Mouse (Mus musculus) spleen, postnatal 10 days (tissue): Measurements from ENCODE around the gene Rab12.
A peak's percentile ranks its signal among the peaks of the same experiment; 100 is the strongest.

Experiments
- DNase-seq, 2 experiments: peaks; one replicate each; pipeline ENCODE4 v3.0.0; 2021 to 2022; ENCODE audit warnings: low spot score in 2 of 2

The Rab12 gene

DNA sequence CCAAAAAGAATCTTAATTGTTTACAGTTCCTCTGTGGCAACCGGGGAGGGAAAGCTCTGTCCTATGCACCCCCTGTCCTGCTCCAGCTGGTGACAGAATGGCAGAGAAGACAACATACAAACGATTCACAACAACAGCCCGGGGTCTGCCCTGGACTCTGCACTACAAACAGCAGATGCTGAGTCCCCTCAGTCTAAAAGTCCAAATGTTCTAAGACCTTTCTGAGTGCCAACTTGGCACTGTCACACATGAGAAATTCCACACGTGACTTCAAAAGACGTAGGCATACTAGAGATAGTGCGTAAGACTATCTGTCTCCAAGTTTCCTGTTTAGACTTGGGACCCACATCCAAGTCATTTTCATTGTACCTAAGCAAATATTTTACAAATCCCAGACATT lies 16.7 kb downstream of the Rab12 start:
- no peak for DNase-seq

DNA sequence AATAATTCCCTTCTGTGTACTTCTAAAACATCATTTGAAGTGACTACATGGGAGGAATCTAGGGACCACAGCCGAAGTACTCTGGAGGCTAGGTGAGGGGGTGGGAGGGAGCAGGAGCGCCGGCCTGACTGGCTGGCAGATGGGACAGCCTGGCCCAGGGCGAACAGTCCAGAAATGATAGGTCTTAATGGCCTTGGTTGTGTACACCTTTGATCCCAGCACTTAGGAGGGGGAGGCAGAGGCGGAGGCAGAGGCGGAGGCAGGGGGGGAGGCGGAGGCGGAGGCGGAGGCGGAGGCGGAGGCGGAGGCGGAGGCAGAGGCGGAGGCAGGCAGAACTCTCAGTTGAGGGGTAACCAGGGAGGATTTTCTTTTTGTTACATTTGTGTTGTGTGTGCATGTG lies 20.9 kb downstream of the Rab12 start:
- DNase-seq = no peak

- no peak for DNase-seq
Observed at GRCm38 (mm10) chr17:66496589-66496988, 22.9 kb downstream of the Rab12 start.

DNA sequence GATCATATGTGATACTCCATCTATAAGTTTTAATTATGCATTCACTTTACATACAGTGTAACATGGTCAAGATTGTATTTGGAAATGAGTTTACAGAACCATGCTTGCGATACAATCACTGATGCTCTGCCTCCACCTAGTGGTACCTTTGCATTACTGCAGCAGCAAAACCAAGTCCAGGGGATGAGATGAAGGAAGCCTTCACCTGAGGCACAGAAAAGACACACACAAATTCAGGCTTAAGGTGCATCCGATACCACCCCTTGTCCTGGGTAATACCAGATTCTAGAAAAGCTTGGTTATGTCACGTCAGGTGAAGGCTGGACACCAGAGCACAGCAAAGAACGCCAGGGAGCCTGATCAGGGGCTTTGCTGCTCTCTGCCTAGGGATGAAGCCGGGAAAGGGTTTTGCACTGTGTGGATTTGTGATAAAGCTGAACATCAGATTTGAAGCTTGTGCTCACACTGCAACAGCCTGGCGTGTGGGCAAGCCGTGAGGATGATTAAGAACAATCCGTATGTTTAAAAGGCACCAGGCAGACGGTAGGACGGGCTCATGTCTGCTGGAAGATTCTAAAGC lies 29.4 kb downstream of the Rab12 start:
- peak in 1 of 2 experiments; percentile 31 for DNase-seq

GRCm38 (mm10) chr17:66486576-66486975 lies 33.0 kb downstream of the Rab12 start:
- DNase-seq = no peak

DNA sequence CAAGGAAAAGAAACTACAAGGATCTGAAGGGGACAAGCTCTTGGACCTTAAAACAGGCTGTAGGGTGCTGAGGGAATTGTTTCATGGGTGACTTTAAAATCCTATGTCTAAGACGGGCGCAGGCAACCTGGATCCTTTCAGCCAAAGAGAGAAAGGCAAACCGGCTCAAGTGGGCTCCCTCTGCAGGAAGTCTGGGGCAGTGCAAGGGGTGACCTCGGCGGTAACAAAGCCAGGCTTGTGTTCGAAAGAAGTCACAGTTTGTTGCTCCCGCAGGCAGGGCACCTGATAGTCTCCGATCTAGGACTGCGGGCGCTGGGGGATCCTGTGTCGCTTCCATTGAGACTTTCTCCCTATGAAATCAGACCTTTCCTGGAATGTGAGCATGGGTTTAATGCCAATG lies 33.8 kb downstream of the Rab12 start:
- DNase-seq = peak; percentile 25 to 67

DNA sequence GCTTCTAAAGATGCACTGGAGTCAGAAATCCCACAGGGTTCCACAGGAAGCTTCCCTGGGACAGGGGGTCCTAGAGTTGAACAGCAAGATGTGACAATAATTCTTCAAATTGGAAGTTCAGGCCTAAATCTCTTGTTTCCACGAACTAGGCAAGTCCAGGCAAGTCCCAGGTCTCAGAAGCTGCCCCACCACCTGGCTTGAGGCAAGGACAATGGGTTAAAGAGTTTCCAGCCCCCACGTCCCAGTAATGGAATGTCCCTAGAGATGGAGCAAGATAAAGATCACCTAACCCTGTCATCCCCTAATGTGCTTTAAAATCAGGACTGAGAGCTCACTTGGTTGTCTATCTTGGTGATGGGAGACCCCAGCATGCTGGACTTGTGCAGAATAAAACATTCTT lies 34.6 kb downstream of the Rab12 start:
- DNase-seq = no peak

DNA sequence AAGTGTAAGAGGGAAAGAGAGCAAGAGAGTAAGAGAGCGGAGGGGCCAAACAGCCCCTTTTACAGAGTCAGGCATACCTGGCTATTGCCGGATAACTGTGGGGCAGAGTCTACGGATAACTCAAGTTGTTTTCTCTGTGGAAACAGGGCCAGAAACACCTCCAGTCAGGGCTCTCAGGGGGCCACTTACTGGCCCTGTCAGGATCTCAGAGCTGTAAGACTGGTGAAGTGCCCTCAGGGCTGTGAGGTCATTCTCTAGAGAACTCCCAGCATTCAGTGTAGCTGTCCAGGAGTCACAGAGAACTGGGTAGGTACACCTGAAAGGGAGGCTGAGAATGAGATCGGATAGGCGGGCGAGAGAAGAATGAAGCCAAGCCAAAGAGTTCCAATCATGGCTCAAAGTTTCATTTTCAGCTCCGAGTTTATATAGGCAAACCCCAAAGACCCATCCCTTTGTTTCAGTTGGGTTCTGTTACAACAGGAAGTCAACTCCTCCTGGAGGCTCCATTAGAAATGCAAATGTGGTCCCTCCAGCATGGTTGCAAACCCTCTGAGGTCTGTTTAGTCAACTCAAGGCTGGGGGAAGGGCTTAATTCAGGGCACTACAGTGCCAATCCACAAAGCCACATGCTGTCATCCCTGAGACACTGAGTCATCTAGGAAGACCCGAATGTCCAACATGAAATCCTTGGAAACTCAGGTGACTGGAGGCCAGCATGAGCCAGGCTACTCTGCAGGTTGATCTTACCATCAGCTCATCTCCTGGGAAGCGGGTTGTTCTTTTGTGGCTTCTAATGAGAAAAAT lies 35.7 kb downstream of the Rab12 start:
- no peak for DNase-seq

DNA sequence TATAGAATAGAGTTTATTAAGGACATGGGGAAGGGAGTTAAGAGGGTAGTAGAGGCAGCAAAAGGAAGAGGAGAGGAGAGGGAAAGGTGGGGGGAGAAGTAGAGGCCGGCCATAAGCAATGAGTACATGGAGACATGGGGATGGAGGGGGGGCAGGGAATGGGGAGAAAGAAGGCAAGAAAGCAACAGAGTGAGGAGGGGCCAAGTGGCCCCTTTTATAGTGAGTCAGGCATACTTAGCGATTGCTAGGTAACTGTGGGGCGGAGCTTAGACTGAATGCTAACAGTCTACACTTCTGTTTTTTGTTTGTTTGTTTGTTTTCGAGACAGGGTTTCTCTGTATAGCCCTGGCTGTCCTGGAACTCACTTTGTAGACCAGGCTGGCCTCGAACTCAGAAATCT lies 38.2 kb downstream of the Rab12 start:
- DNase-seq = no peak

- no peak for DNase-seq
Observed at GRCm38 (mm10) chr17:66480491-66481278, 38.8 kb downstream of the Rab12 start.

DNA sequence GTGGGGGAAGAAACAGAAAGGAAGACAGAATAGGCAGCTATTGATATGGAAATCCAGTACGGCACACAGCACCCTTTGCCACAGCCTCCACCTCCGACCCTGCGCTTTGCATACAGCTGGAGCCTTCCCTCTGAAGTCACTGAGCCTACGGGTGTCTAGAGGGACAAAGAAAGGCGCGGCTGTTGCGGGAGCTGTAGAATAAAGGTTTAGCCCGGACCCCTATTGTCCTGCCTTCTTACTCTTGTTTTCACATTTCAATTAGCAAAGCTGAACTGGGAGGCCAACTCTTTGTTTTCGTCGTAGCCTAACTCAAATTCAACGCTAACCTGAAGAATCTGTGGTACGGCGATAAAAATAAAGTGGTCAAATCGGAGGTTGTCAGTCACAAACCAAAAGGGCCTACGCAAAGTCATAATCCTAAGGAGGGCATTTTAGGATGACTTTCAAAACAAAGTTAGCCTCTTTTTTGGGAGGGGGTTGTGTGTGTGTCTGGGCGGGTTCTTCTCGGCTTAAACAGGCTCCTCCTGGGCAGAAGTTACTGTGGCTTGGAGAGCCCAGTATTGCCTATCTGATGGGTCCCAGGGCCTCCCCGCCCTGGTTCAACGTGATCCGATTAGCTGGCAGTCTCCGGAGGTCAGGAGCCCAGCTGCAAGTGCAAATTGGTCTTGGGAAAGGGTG lies 39.6 kb downstream of the Rab12 start:
- no peak for DNase-seq

DNA sequence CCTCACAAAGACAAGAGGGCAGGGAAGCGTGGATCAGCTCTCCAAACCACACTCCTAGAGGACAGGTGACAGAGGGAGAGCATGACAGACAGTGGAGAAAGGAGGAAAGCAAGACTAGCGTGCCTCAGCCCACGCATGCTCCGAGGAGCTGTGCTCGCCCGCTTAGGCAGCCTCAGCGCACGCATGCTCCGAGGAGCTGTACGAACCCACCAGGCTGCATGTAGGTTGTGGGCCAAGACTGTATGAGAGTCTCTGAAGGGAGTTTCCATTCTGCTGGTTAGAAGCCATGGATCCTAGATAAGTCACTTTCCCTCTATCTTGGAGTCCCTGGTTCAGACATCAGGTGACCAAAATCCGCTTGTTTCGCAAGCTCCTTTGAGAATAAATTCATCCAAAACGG lies 40.2 kb downstream of the Rab12 start:
- no peak for DNase-seq

- no peak for DNase-seq
Observed at GRCm38 (mm10) chr17:66473205-66473604, 46.3 kb downstream of the Rab12 start.

DNA sequence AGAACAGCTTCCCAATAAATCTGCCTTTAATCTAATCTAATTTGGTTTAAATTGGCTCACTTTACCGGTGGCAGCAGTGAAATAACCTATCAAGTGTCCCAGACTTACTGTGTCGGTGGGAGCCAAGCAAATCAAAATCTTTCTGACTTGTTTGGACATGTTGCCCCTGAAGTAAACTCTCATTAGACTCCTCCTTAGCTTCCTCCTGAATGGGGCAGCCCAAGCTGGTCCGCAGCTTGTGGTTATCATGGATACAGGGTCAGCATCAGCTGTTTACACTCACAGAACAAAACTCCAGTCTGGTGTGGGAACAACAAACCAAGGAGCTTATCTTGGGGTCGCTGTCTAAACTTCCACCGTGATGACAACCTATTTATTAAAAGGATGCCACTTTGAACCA lies 47.8 kb downstream of the Rab12 start:
- DNase-seq = no peak

DNA sequence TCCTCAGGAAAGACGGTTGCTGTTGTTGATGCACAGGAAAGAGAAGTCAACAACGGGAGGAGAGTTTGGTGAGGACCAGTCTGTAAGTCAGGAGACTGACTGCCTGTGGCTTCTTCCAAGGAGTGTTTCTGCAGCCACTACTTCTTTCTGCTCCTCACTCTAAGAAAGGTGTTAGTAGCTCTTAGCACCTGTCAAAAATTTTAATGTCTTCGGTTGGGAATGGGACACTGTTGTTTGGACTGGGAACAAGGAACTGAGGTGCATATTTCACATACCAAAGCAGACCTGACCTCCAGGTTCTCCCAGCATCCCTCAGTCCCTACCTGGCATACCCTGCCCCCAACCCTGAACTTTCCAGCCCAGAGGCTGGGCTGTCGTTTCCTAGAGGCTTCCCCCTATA lies 48.3 kb downstream of the Rab12 start:
- DNase-seq = no peak

- DNase-seq = no peak
Observed at GRCm38 (mm10) chr17:66470020-66470419, 49.5 kb downstream of the Rab12 start.

- DNase-seq = no peak
Observed at GRCm38 (mm10) chr17:66457278-66457677, 62.3 kb downstream of the Rab12 start.

GRCm38 (mm10) chr17:66451143-66451542 lies 68.4 kb downstream of the Rab12 start:
- peak; percentile 14 to 76 for DNase-seq

GRCm38 (mm10) chr17:66450526-66451070 lies 68.9 kb downstream of the Rab12 start:
- DNase-seq = no peak

DNA sequence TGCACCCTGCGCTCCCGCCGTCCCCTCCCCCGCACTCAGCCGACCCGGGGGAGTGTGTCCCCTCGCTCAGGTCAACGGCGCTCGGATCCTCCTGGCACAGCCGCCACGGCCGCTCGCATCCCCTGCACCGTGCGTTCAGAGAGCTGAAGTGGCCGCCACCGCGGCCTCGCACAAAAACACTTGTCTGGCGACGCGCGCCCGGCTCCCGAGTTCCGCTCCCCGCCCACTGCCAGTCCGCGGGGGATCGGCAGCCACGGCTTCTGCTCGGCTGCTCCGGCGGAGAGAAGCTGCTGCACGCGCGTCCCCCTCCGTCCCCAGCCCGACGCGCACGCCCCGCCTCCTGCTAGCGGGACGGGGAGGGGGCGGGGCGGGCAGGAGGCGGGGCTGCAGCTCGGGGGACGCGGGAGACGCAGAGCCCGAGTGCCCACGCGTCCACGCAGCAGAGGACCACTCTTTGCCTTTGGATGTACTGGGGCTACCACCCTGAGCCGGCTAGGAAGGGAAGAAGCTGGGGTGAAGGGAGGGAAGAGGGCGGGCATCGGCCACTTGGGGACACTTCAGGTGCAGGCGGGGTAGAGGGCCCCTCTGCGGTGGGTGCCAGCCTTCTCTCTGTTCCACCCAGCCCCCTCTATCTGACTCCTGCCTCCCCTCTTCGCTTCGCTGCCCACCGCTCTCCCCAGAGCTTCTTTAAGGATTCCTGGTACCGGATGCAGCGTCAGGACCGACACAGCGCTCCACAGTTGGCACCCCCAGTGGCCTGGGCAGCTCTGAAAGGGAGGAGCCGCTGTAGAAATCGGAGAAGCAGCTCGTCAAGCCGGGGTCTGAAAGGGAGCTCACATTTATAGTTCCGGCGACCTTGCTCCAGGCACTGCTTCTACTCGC lies 69.8 kb downstream of the Rab12 start, which contains the start of gene Mtcl1:
Gene Mtcl1 (minus strand): TSS at position 291 of the 882 bp plus-strand sequence.
- peak; percentile 8 to 31 for DNase-seq
